Mouse (Mus musculus) limb, embryonic 14.5 days (tissue): Measurements from ENCODE around the gene Zfhx2. TPM values are rescaled to one million over a fixed set of nuclear protein-coding genes. Genes with fewer than 3 reads are reported as not detected.

ENCODE experiments used
- ATAC-seq: fragments of 200-750 bp; cut with Nextera tagmentation; 2 replicates; pipeline ENCODE4 v1.8.0; 2017; ENCODE audit warnings: low read depth, moderate number of reproducible peaks, moderate TSS enrichment; ENCODE audit not compliant: low FRiP score
- DNase-seq: peaks from one replicate; pipeline ENCODE4 v3.0.0-alpha.2; 2015; ENCODE audit warnings: low spot score
- H3K27ac ChIP-seq: fragments of 300-500 bp; sonication (generic); replicated peaks from 2 replicates; pipeline ENCODE4 v1.5.1; 2014; ENCODE audit warnings: low read depth, mild to moderate bottlenecking, low read length, moderate library complexity, mixed read lengths
- H3K27me3 ChIP-seq: fragments of 300-500 bp; sonication (generic); 2 replicates; pipeline ENCODE4 v1.6.1; 2014; ENCODE audit warnings: low read length, mixed read lengths; ENCODE audit not compliant: control insufficient read depth, insufficient read depth
- H3K36me3 ChIP-seq: fragments of 300-500 bp; sonication (generic); 2 replicates; pipeline ENCODE4 v1.6.1; 2014; ENCODE audit warnings: mild to moderate bottlenecking, low read length, moderate library complexity, mixed read lengths; ENCODE audit not compliant: control insufficient read depth, insufficient read depth
- H3K4me1 ChIP-seq: fragments of 300-500 bp; sonication (generic); 2 replicates; pipeline ENCODE4 v1.6.1; 2014; ENCODE audit warnings: antibody characterized with exemption, low read length, mixed read lengths; ENCODE audit not compliant: control insufficient read depth, insufficient read depth
- H3K4me2 ChIP-seq: fragments of 300-500 bp; sonication (generic); replicated peaks from 2 replicates; pipeline ENCODE4 v1.6.1; 2014; ENCODE audit warnings: low read depth, mild to moderate bottlenecking, low read length, moderate library complexity; ENCODE audit not compliant: severe bottlenecking
- H3K4me3 ChIP-seq: fragments of 300-500 bp; sonication (generic); replicated peaks from 2 replicates; pipeline ENCODE4 v1.5.1; 2014; ENCODE audit warnings: low read length
- H3K9ac ChIP-seq: fragments of 300-500 bp; sonication (generic); 2 replicates; pipeline ENCODE4 v1.6.1; 2014; ENCODE audit warnings: mild to moderate bottlenecking, low read depth, low read length, moderate library complexity; ENCODE audit not compliant: severe bottlenecking
- H3K9me3 ChIP-seq: fragments of 300-500 bp; sonication (generic); 2 replicates; pipeline ENCODE4 v1.6.1; 2016; ENCODE audit warnings: low read length; ENCODE audit not compliant: control insufficient read depth
- POLR2A ChIP-seq: fragments of 200-500 bp; IDR thresholded peaks from 2 replicates; pipeline ENCODE4 v1.8.0; 2012; ENCODE audit warnings: inconsistent platforms, mild to moderate bottlenecking, moderate library complexity, borderline replicate concordance; ENCODE audit not compliant: insufficient read depth, insufficient read length; ENCODE audit errors: extremely low read depth
- WGBS: fragments of 180-500 bp; shearing (Covaris S2); extraction: QIAGEN DNeasy Blood & Tissue Kit; methylation state at CpG from one replicate; pipeline ENCODE4 v1.1.7; 2014; 5-methylcytosine and 5-hydroxymethylcytosine counted together
- polyA plus RNA-seq, 2 experiments: library from polyadenylated mRNA; depleted of rRNA in 1 of 2; stranded (reverse) in 1 of 2; unstranded in 1 of 2; fragments of >200 nt; fragmentation: Nextera tagmentation in 1 of 2; extraction: Ambion mirVana in 1 of 2; gene quantifications; 2 replicates each; pipeline versions ENCODE4 v1.2.1 to v1.2.3; 2012 to 2014

Gene Zfhx2
- polyA plus RNA-seq, 2 experiments = 3.7 to 5.3 TPM

GRCm38 (mm10) chr14:55122359-55122758, 30.2 kb upstream of the Zfhx2 start:
- peak; percentile 19 for DNase-seq
- Histone ChIP-seq H3K36me3 (no peaks in the 10 kb centered on the region), H3K27ac (no peak overlapping the region), H3K4me3 (no peak overlapping the region), H3K9me3 (no peaks in the 10 kb centered on the region), H3K9ac (0 out of 2 replicates have a peak overlapping the region, but pooled peaks have one; percentile 13), H3K4me1 (peaks cover 13% of the 10 kb centered on the region), H3K4me2 (peak overlapping the region; percentile 40), H3K27me3 (no peaks in the 10 kb centered on the region)
- no peak for TF ChIP-seq POLR2A
- ATAC-seq = peak; percentile 38
- WGBS = 19% methylated on average over 8 of the region's 8 CpGs

DNA sequence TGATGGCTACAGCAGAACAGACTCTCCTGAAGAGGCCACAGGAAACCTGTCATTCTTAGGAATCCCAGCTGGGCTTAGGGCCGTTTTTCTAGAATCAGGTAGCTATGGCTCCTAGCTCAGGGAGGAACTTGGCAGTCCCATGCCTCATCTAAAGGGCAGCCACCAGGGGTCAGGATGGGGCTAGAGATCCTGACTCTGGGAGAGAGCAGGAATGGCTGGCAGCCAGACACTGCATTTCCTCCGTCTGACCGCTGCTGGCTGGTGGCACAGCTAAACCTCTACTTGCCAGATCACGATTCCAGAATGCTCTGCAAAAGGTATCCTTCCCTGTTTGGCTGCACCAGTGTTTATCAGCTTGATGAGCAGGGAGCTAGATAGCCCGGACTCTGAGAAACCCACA, 29.8 kb upstream of the Zfhx2 start:
- peak; percentile 95 for DNase-seq
- Histone ChIP-seq H3K4me1 (peaks cover 13% of the 10 kb centered on the region), H3K4me3 (no peak overlapping the region), H3K27ac (no peak overlapping the region), H3K9ac (0 out of 2 replicates have a peak overlapping the region, but pooled peaks have one; percentile 13), H3K9me3 (no peaks in the 10 kb centered on the region), H3K4me2 (peak overlapping the region; percentile 40), H3K27me3 (peaks cover 2% of the 10 kb centered on the region; the same call in 1 of the 2 replicates), H3K36me3 (no peaks in the 10 kb centered on the region)
- TF ChIP-seq POLR2A = no peak
- peak; percentile 85 for ATAC-seq
- WGBS = 6% methylated on average over 5 of the region's 5 CpGs

DNA sequence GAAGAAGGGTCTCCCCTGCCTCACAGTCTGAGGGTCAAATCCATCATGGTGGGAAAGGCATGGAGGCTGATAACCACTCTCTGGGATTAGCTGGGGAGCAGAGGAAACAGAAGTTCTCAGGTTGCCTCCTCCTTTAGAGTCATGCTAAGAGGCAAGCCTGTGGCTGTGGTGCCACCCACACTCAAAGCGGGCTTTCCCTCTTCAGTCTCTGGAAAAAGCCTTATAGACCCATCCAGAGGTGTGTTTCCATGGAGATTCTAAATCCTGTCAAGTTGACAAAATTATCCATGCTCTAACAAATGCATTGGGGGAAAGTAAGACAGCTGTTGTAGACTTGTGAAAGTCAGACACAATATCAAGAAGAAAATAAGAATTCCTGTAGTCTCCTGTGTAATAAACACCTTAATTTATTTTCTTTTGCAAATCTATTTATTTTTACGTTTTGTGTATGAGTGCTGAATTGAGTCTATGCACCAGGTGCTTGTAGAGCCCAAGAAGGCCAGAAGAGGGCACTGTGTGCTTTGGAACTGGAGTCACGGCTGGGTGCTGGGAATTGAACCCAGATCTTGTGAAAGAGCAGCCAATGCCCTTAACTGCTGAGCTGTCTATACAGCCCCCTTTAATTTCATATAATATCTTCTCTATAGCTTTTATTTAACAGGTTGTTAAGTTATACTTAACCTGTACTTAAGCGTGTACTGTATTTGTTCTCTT, 27.5 kb upstream of the Zfhx2 start:
- Histone ChIP-seq H3K4me1 (peaks cover 24% of the 10 kb centered on the region), H3K36me3 (no peaks in the 10 kb centered on the region), H3K27me3 (peaks cover 21% of the 10 kb centered on the region), H3K4me2 (no peak overlapping the region), H3K4me3 (no peak overlapping the region), H3K9me3 (no peaks in the 10 kb centered on the region), H3K9ac (no peak overlapping the region), H3K27ac (no peak overlapping the region)
- TF ChIP-seq POLR2A = no peak
- no peak for DNase-seq
- 66% methylated on average over 4 of the region's 4 CpGs for WGBS
- ATAC-seq = no peak

DNA sequence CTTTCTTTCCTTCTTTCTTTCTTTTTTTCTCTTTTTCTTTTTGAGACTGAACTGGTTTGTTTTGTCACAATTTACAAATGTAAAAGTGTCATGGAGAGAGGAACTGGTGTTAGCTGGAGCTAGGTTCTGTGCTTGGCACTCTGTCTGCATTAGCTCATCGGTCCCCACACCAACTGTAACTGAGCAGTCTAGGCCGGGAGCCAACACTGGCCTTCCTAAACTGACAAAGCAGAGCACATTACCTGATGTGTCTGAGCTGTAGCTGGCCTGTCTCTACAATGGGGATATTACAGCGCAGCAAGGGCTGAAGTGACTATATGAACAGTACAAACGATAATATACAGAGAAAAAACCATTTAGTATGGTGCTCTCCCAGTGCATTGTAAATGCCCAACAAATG, 26.7 kb upstream of the Zfhx2 start:
- Histone ChIP-seq H3K27me3 (peaks cover 28% of the 10 kb centered on the region), H3K4me2 (no peak overlapping the region), H3K4me1 (peaks cover 24% of the 10 kb centered on the region), H3K36me3 (no peaks in the 10 kb centered on the region), H3K27ac (no peak overlapping the region), H3K4me3 (no peak overlapping the region), H3K9ac (no peak overlapping the region), H3K9me3 (no peaks in the 10 kb centered on the region)
- WGBS = 79% methylated on average over 4 of the region's 4 CpGs
- ATAC-seq = no peak
- TF ChIP-seq POLR2A = no peak
- peak; percentile 30 for DNase-seq

DNA sequence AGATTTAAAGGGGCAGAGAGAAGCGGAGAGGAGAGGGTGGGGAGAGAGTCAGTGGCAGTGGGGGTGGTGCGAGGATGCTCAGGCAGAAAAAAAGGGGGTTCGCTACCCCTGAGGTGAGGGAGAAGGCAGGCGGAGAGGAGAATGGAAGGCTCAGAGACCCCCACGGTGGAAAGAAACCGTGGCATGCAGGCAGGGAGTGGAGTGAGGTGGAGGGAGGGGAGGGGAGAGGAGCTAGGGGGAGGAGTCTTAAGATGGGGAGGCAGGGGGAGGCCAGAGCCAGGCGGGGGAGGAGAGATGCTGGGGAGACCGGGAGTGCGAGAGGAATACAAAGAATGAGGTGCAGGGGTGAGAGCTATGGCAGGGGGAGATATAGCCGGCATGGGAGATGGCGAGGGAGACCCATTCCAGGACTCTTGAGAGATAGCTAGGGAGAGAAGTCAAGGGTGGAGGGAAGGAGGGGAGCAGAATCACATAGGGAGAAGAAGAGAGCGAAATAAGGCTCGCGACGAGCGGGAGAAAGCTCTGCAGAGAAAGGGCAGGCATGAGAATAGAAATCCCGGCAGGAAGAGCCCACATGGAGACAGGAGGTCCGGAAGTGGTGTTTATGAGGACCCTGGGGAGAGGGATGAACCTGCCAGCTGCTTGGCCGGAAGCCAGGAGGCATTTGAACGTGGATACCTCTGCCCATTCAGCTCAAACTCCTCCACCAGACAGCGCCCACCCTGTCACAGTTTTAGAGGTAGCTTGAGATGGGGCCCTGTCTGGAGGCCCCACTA, 24.5 kb upstream of the Zfhx2 start, which contains the start of gene Jph4:
Jph4 (minus strand) TSS at position 511 of the 776 bp plus-strand sequence.
- no peak within 1 kb of the TSS for H3K27ac ChIP-seq
- 3% methylated on average over 19 of the region's 21 CpGs for WGBS

More for the DNA sequence above, 24.5 kb upstream of the Zfhx2 start, which contains the start of gene Jph4:
- H3K9ac ChIP-seq = peak within 1 kb of the TSS; percentile 66; the same call in 1 of the 2 replicates
- peaks cover 10% of the 10 kb centered on the region; the same call in 1 of the 2 replicates for H3K4me1 ChIP-seq
- no peak for DNase-seq
- no peaks in the 10 kb centered on the region for H3K9me3 ChIP-seq
- H3K4me2 ChIP-seq = peak within 1 kb of the TSS; percentile 99
- no peak for TF ChIP-seq POLR2A
- H3K27me3 ChIP-seq = peaks cover 39% of the 10 kb centered on the region
- H3K4me3 ChIP-seq = peak within 1 kb of the TSS; percentile 64
- ATAC-seq = peak; percentile 14; the same call in 1 of the 2 replicates
- H3K36me3 ChIP-seq = no peaks in the 10 kb centered on the region; the same call in 1 of the 2 replicates
